Mouse (Mus musculus) Patski (cell line): ENCODE data around the gene Itgal. TPM values are rescaled to one million over a fixed set of nuclear protein-coding genes. Genes with fewer than 3 reads are reported as not detected.
A peak's percentile ranks its signal among the peaks of the same experiment; 100 is the strongest.
"Not testable (repeated sequence)": the region's sequence is repeated elsewhere in the genome, so short reads cannot be mapped to it uniquely, and the experiment has no call there.

Experiments
- ATAC-seq: fragments of 100-300 bp; one replicate; pipeline ENCODE4 v1.8.0; 2021
- CTCF ChIA-PET: fragments of 350-600 bp; sonication (Branson Sonifier 250); formaldehyde crosslinking; loops from one replicate; lab custom pipeline; 2022; ENCODE audit warnings: inconsistent platforms; lab: Charles Lee
- POLR2A ChIA-PET: fragments of 350-600 bp; sonication (Branson Sonifier 250); formaldehyde crosslinking; loops from one replicate; lab custom pipeline; 2022; ENCODE audit warnings: antibody characterized with exemption, inconsistent platforms; lab: Charles Lee
- DNase-seq: peaks from one replicate; pipeline ENCODE4 v3.0.0-alpha.2; 2011; ENCODE audit warnings: low read depth, low spot score
- H3K27me3 ChIP-seq: fragments of 371-371 bp; one replicate; pipeline ENCODE4 v1.5.1; 2021
- CTCF ChIP-seq: fragments of 100-300 bp; IDR thresholded peaks from one replicate; pipeline ENCODE4 v1.5.1; 2021
- in situ Hi-C: fragments of 300-500 bp; cut with MboI; formaldehyde crosslinking; loops from 3 replicates; pipeline ENCODE4 v1.11.1; 2018; ENCODE audit warnings: low pct_unique_long_range_greater_than_20kb, mixed read lengths
- polyA plus RNA-seq: library from polyadenylated mRNA; unstranded; gene quantifications from one replicate; pipeline ENCODE4 v1.2.3, GENCODE M21; 2021

Itgal gene
- polyA plus RNA-seq, 1 experiment from 2014 or later = 0.30 TPM

DNA sequence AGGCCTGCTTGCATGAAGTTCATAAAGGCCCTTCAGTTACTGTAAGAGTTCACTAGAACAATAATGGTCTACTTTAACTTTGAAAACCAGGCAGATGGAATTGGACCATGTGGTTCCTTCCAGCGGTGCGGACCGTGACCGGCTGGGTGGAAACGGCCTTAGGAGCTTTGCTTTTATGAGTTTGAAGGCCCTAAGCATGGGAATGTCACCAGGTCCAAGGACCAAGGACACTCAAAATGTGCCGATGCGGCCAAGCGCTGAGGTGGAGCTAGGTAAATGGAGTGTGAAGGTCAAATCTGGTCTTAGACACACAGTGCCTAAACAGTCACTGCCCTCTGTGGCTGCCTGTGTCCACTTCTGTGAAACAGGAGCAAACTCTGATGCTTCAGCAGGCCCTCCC, 45.3 kb downstream of the Itgal start:
- in situ Hi-C loops = no loop called here
- DNase-seq (no peak), ATAC-seq (no peak)
- ChIA-PET POLR2A (interaction anchor here (0.5 kb wide), 1 partner anchor 32 kb away, joined by 3 read pairs; no protein-coding TSS in a partner anchor), CTCF (interaction anchor here (1.3 to 2.6 kb wide), 2 partner anchors 13 to 32 kb away, joined by 3 to 8 read pairs; no protein-coding TSS in a partner anchor)
- no peak for TF ChIP-seq CTCF
- no peaks in the 10 kb centered on the region for H3K27me3 ChIP-seq

DNA sequence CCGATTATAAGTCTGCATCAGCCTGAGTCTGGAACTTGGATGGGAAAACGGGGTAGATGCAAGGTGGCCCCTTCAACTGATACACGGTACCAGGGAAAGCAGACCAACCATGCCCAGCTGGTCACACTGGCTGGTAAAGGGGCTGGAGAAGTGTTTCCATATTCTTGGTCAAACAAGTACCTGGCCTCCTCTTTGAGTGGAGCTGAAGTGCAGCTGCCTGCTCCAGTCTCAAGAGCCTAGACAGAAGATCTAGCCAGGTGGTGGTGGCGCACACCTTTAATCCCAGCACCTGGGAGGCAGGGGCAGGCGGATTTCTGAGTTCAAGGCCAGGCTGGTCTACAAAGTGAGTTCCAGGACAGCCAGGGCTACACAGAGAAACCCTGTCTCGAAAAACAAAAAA, 45.8 kb downstream of the Itgal start:
- ATAC-seq, in situ Hi-C loops, POLR2A ChIA-PET, H3K27me3 ChIP-seq, DNase-seq: not testable (repeated sequence)
- CTCF ChIA-PET = interaction anchor here (1.3 to 2.6 kb wide), 2 partner anchors 14 to 33 kb away, joined by 3 to 8 read pairs; no protein-coding TSS in a partner anchor

DNA sequence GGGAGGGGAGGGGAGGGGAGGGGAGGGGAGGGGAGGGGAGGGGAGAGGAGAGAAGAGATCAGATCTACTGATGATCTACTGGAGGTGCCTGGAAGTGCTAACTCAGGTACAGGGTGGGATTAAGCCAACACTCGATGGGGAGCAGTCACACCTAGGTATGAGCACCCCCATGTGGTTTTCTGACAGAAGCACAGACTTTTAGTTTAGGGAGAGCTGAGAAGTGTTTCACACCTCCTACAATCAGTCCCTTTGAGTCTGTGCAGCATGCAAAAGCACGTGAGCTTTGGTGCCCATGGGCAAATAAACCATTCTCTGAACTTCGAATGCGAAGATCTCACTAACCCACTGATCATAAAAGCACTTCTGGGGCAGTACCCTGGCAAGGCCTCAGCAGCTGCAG, 46.3 kb downstream of the Itgal start:
- ChIA-PET POLR2A (no interaction called here), CTCF (interaction anchor here (0.6 to 0.8 kb wide), 2 partner anchors 27 to 30 kb away, joined by 3 read pairs; no protein-coding TSS in a partner anchor)
- in situ Hi-C loops = no loop called here
- no peak for TF ChIP-seq CTCF
- DNase-seq (no peak), ATAC-seq (no peak)
- H3K27me3 ChIP-seq = no peaks in the 10 kb centered on the region

DNA sequence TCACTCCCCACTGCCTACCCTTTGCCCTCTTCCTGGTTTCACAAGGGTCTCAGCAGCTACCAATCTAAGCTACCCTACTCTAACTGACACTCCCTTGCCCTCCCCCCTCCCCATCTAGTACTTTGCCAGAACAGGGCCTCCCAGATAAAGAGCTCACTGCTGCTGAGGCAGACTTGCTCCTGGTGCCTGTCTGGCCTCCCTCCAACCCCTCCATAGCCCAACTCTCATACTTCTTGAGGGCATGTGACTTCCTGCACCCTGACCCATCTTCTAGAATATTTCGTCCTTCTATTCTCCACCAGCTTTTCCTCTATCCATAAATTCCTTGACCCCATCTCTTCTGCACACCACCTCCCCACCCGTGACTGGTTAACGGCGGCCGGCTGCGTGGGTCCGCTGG, 46.8 kb downstream of the Itgal start:
- CTCF ChIA-PET = interaction anchor here (0.6 to 0.8 kb wide), 2 partner anchors 27 to 31 kb away, joined by 3 read pairs; no protein-coding TSS in a partner anchor
- no peak for ATAC-seq
- TF ChIP-seq CTCF = no peak
- in situ Hi-C loops = no loop called here
- no peaks in the 10 kb centered on the region for H3K27me3 ChIP-seq
- no peak for DNase-seq
- POLR2A ChIA-PET = interaction anchor here (1.1 kb wide), 1 partner anchor 134 kb away, joined by 3 read pairs; no protein-coding TSS in a partner anchor

DNA sequence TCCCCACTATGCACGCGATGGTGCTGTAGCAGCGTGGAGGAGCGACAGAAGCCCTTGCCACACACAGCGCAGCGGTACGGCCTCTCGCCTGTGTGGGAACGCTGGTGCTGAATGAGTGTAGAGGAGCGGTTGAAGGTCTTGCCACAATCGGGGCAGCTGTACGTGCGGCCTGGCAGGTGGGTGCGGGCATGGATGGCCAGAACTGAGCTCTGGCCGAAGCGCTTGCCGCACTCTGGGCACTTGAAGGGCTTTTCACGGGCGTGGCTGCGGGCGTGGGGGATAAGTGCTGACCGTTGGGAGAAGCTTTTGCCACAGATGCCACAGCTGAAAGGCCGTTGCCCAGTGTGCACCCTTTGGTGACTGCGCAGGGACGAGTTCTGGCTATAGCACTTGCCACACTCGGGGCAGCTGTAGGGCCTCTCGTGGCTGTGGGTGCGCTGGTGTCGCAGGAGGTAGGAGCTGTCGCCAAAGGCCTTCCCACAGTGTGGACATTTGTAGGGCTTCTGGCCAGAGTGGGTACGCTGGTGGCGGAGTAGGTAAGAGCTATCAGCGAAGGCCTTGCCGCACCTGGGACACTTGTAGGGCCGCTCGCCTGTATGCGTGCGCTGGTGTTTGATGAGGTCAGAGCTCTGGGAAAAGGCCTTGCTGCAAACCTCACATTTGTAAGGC, 47.4 kb downstream of the Itgal start:
- TF ChIP-seq CTCF = no peak
- ATAC-seq = no peak
- CTCF ChIA-PET = no interaction called here
- no peaks in the 10 kb centered on the region for H3K27me3 ChIP-seq
- POLR2A ChIA-PET = interaction anchor here (1.1 kb wide), 1 partner anchor 133 kb away, joined by 3 read pairs; no protein-coding TSS in a partner anchor
- in situ Hi-C loops = no loop called here
- DNase-seq = no peak

DNA sequence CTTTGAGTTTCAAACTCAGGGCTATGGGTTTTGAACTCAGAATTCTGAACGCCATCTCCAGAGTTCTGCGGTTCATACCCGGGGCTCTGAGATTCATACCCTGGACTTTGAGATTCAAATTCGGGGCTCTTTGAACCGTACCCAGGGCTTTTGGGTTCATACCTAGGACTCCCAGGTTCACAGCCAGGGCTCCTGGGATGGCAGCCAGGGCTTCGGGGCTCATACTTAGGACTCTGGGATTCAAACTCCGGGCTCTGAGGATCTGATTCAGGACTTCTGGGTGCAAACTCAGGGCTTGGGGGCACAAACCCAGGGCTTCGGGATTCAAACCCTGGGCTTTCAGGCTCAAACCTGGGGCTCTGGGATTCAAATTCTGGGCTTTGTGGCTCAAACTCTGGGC, 48.3 kb downstream of the Itgal start:
- in situ Hi-C loops = no loop called here
- ChIA-PET POLR2A (interaction anchor here (1.1 kb wide), 1 partner anchor 132 kb away, joined by 3 read pairs; no protein-coding TSS in a partner anchor), CTCF (no interaction called here)
- H3K27me3 ChIP-seq = no peaks in the 10 kb centered on the region
- DNase-seq (no peak), ATAC-seq (no peak)
- no peak for TF ChIP-seq CTCF

DNA sequence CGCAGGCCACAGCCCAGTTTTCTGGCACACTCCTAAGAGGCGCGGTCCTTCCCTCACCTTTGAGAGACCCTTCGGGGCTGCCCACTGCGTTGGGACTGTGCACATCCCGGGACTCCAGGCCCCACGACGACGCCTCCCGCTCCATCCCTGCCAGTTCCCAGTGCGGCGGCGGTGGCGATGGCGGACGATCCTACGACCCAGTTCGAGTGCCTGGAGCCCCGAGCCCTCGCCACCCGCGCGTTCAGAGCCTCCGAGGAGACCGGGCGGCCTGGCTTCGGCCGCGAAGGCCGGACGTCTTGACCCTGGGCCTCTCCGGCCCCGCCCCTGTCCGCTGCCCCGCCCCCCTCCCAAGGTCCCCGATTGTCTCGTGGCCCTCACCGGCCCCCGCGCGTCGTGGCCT, 49.0 kb downstream of the Itgal start:
- in situ Hi-C loops = no loop called here
- POLR2A ChIA-PET = interaction anchor here (0.7 to 1.1 kb wide), 2 partner anchors 133 to 166 kb away, joined by 3 read pairs; partner anchors contain the start of gene Srcap

DNA sequence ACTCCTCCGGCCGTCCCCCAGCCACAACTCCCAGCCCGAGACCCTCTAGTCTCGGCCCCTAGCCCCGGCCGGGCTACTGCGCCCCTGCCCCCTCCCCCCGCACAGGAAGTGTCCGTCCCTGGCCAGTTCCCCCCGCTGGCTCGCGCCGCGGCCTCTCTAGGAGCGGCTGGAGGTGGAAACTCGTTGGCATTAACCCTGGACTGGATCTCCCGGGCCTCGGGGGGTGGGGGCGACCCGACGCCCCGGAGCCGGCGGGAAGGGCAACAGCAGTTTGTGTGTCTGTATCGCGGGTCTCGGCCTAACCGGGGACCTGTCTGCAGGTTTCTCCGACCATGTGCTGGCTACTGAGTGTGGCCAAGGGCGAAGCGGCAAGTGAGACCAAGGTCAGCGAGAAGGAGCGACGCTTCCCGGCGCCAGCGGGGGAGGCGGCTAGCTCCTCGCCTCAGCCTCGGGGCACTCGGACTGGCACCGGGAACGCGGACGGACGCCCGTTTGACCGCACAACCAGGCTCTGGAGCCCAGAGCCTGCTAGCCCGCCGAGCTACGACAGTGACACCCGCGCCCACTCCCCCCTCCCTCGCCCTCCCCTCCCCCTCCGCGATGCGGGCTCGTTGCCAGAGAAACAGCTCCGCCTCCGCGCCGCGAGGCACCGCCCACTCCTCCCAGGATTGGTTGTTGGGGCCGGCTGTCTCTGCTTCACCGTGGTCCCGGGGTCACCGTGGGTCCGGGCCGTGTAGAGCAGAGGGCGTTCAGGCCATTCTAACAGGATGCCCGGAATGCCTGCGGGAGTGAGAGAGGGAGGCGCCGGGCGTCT, 49.7 kb downstream of the Itgal start, which contains the start of gene Zfp768:
Gene Zfp768 (minus strand): TSS at position 78 of the 814 bp plus-strand sequence.
- CTCF ChIA-PET = no interaction called here
- POLR2A ChIA-PET = interaction anchor here (0.5 to 1.1 kb wide), 3 partner anchors 28 to 166 kb away, joined by 3 read pairs; partner anchors contain the start of gene Srcap
- peak; percentile 60 for DNase-seq
- peak; percentile 76 for ATAC-seq
- in situ Hi-C loops = no loop called here
- TF ChIP-seq CTCF = no peak
- H3K27me3 ChIP-seq = no peaks in the 10 kb centered on the region

More for the DNA sequence above, 49.0 kb downstream of the Itgal start:
- ATAC-seq (peak; percentile 49), DNase-seq (no peak)
- H3K27me3 ChIP-seq = no peaks in the 10 kb centered on the region
- no peak for TF ChIP-seq CTCF
- CTCF ChIA-PET = no interaction called here

DNA sequence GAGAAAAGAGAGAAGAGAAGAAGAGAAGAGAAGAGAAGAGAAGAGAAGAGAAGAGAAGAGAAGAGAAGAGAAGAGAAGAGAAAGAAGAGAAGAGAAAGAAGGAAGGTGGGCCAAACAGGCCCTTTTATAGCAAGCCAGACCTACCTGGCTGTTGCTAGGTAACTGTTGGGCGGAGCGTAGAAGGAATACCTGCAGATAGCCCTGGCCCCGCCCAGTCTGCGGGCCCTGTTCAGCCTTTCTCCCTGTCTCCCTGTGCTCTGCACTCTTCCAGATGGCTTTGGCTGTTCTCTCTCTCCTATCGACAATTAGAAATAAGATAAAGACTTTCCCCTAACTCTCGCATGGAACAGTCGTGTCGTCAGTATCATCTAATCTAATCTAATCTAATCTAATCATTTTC, 50.6 kb downstream of the Itgal start:
- ATAC-seq (no peak), DNase-seq (no peak)
- TF ChIP-seq CTCF = no peak
- no peaks in the 10 kb centered on the region for H3K27me3 ChIP-seq
- POLR2A ChIA-PET = no interaction called here
- in situ Hi-C loops = no loop called here
- CTCF ChIA-PET = no interaction called here

DNA sequence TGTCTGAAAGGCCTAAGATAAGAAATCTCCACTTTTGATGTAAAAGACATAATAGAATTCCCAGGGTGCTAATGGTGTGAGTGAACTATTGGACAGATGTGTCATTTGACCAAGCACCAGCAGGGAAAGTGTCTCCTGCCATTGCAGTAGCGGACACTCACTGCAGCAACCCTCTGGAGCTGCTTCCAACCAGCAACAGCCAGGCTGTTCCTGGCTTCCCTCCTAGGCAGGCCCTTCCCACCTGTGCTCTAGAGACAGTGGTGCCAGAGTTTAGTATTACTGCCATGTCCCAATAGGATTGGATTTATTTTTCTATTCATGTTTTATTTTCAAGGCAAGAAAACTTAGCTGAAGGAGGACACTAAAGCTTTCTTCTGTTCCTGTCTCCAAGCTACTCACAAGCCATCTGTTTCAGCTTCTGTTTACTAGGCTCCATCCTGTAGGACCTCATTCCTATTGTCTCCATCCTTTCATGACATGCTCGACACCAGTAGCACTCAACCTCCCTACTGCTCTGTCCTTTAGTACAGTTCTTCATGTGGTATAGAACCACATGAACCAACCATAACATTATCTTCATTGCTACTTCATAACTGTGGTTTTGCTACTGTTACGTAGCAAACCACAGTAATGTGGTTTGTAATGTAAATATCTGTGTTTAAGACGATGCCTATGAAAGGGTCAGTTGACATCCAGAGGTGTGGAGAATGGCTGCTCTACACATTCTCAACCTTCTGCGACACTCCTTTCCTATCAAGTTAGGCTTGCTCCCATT, 55.4 kb downstream of the Itgal start:
- no peak for TF ChIP-seq CTCF
- H3K27me3 ChIP-seq = peaks cover 16% of the 10 kb centered on the region
- ATAC-seq (no peak), DNase-seq (no peak)
- POLR2A ChIA-PET = no interaction called here
- in situ Hi-C loops = no loop called here
- CTCF ChIA-PET = no interaction called here
